7 mouse cellular contexts compared by ENCODE assay signal in the genomic region with DNA sequence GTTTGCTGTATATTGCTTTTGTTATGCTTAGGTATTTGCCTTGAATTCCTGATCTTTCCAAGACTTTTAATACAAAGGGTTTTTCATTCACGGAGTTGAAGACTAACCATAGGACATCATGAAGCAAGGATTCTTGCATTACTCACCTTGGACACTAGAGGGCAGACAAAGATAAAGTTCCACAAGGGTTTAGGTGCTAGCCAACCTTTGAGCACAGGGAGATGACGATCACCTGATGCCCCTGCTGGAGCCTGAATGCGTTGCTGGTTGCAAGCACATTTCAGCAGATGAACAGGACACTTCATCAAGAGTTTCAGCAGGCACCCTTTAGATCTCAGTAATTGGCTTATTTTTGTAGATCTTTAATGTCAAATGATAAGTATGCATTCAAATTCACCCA. TPM values are rescaled to one million over a fixed set of nuclear protein-coding genes. Genes with fewer than 3 reads are reported as not detected.
DNase-seq lines count a peak whose midpoint lies in the region; ATAC-seq lines count a peak whose summit lies in the region.

No protein-coding gene starts in this region.

- H3K4me3 ChIP-seq in forebrain, embryonic 12.5 days (replicated peaks) = no peak overlapping the region
- no peak overlapping the region for H3K4me3 ChIP-seq in hindbrain, embryonic 16.5 days (ENCODE audit: low read length)

- H3K36me3 ChIP-seq in forebrain, embryonic 12.5 days (replicated peaks) = no peaks in the 10 kb centered on the region
- H3K36me3 ChIP-seq in hindbrain, embryonic 16.5 days (ENCODE audit: control insufficient read depth, insufficient read depth, low read length) = no peaks in the 10 kb centered on the region

- no peak overlapping the region for H3K9ac ChIP-seq in forebrain, embryonic 12.5 days
- no peak overlapping the region for H3K9ac ChIP-seq in hindbrain, embryonic 16.5 days (ENCODE audit: low read depth, low read length)

- no peaks in the 10 kb centered on the region for H3K9me3 ChIP-seq in forebrain, embryonic 12.5 days
- no peaks in the 10 kb centered on the region for H3K9me3 ChIP-seq in hindbrain, embryonic 16.5 days (ENCODE audit: control insufficient read depth, low read length)

- ATAC-seq in forebrain, embryonic 12.5 days (ENCODE audit: low FRiP score) = peak; percentile 80
- ATAC-seq in hindbrain, embryonic 16.5 days = peak; percentile 94

- under 1% methylated on average over 3 of the region's 3 CpGs for WGBS in forebrain, embryonic 12.5 days
- 2% methylated on average over 3 of the region's 3 CpGs for WGBS in hindbrain, embryonic 16.5 days

- H3K27ac ChIP-seq in forebrain, embryonic 12.5 days = no peak overlapping the region
- H3K27ac ChIP-seq in hindbrain, embryonic 16.5 days (ENCODE audit: low read depth, low read length) = no peak overlapping the region

- no peaks in the 10 kb centered on the region for H3K4me1 ChIP-seq in forebrain, embryonic 12.5 days
- H3K4me1 ChIP-seq in hindbrain, embryonic 16.5 days (ENCODE audit: control insufficient read depth, insufficient read depth, low read depth, low read length) = no peaks in the 10 kb centered on the region

- H3K4me2 ChIP-seq in forebrain, embryonic 12.5 days = no peak overlapping the region
- H3K4me2 ChIP-seq in hindbrain, embryonic 16.5 days (ENCODE audit: low read length) = no peak overlapping the region

- H3K27me3 ChIP-seq in forebrain, embryonic 12.5 days = peaks cover 4% of the 10 kb centered on the region; the same call in 1 of the 2 replicates
- no peaks in the 10 kb centered on the region for H3K27me3 ChIP-seq in hindbrain, embryonic 16.5 days (replicated peaks; ENCODE audit: control insufficient read depth, insufficient read depth, low read length)

- DNase-seq in MN1 (ENCODE audit: low spot score) = peak; percentile 93
- peak; percentile 76 for DNase-seq in c-Kit-positive CD71-positive TER-119-positive erythroid progenitor cells, embryonic 14.5 days (ENCODE audit: low spot score)
- DNase-seq in layer of hippocampus, postnatal 36 days = peak; percentile 26 to 56
- DNase-seq in lung, postnatal 4 days = peak; percentile 63 to 79
- peak; percentile 52 for DNase-seq in right cerebral cortex, postnatal 25 days

RNA-seq across cellular contexts. Expression of a gene that starts 13.2 kb away (rescaled TPM):
- polyA plus RNA-seq in forebrain, embryonic 12.5 days (2016; fragmentation: Nextera tagmentation; extraction: Ambion mirVana) = 104 and 115 TPM in 2 replicates
- polyA plus RNA-seq in hindbrain, embryonic 16.5 days (2015; fragmentation: Nextera tagmentation; extraction: Ambion mirVana) = 124 and 136 TPM in 2 replicates
- 10 to 100 TPM; 26.8 to 28.0 TPM for total RNA-seq in layer of hippocampus, postnatal 36 days (2021)

RNA-seq across cellular contexts. Expression of a gene that starts 23.9 kb away (rescaled TPM):
- polyA plus RNA-seq in forebrain, embryonic 12.5 days (2016; fragmentation: Nextera tagmentation; extraction: Ambion mirVana) = 0.69 and 1.7 TPM in 2 replicates
- 3.0 and 4.8 TPM in 2 replicates for polyA plus RNA-seq in hindbrain, embryonic 16.5 days (2015; fragmentation: Nextera tagmentation; extraction: Ambion mirVana)
- total RNA-seq in layer of hippocampus, postnatal 36 days (2021) = 1 to 10 TPM; 1.1 to 1.3 TPM

RNA-seq across cellular contexts. Expression of a gene that starts 30.8 kb away (rescaled TPM):
- polyA plus RNA-seq in forebrain, embryonic 12.5 days (2016; fragmentation: Nextera tagmentation; extraction: Ambion mirVana) = not detected in 2 replicates
- 0.21 TPM in 1 of 2 replicates, not detected in the other for polyA plus RNA-seq in hindbrain, embryonic 16.5 days (2015; fragmentation: Nextera tagmentation; extraction: Ambion mirVana)
- total RNA-seq in layer of hippocampus, postnatal 36 days (2021) = not detected

Comparison
In these comparisons a context has a peak if more than half of its experiments do, and no peak if none do; other contexts are left out.
1. DNase-seq: peak in every context shown above with its lines; median percentile 93 in MN1; 76 in c-Kit-positive CD71-positive TER-119-positive erythroid progenitor cells, embryonic 14.5 days; 71 in lung, postnatal 4 days; 52 in right cerebral cortex, postnatal 25 days; 41 in layer of hippocampus, postnatal 36 days.